Mouse (Mus musculus) ES-Bruce4 (cell line): ENCODE data around the gene Lect2. TPM values are rescaled to one million over a fixed set of nuclear protein-coding genes. Genes with fewer than 3 reads are reported as not detected.

Experiments used
- H3K27ac ChIP-seq: 2 replicates; pipeline ENCODE4 v1.5.1; 2012; ENCODE audit warnings: low read length, inconsistent platforms; ENCODE audit not compliant: insufficient read depth
- H3K27me3 ChIP-seq: 2 replicates; pipeline ENCODE4 v1.6.1; 2012; ENCODE audit warnings: mild to moderate bottlenecking, low read length, inconsistent platforms; ENCODE audit not compliant: control insufficient read depth, poor library complexity, insufficient read depth, severe bottlenecking
- H3K36me3 ChIP-seq: 2 replicates; pipeline ENCODE4 v1.6.1; 2012; ENCODE audit warnings: inconsistent platforms, mild to moderate bottlenecking, low read length, moderate library complexity; ENCODE audit not compliant: control insufficient read depth, poor library complexity, insufficient read depth, severe bottlenecking
- H3K4me1 ChIP-seq: one replicate; pipeline ENCODE4 v1.8.1; 2011; ENCODE audit warnings: low read length; ENCODE audit not compliant: control insufficient read depth, insufficient read depth
- H3K4me3 ChIP-seq: 2 replicates; pipeline ENCODE4 v1.5.1; 2011; ENCODE audit warnings: low read depth, mild to moderate bottlenecking, low read length
- H3K9ac ChIP-seq: 2 replicates; pipeline ENCODE4 v1.6.1; 2012; ENCODE audit warnings: low read depth, mild to moderate bottlenecking, inconsistent platforms; ENCODE audit not compliant: poor library complexity, severe bottlenecking
- H3K9me3 ChIP-seq: replicated peaks from 2 replicates; pipeline ENCODE4 v1.6.1; 2012; ENCODE audit warnings: mild to moderate bottlenecking, low read length, inconsistent platforms; ENCODE audit not compliant: control insufficient read depth, poor library complexity, insufficient read depth, severe bottlenecking
- CTCF ChIP-seq: IDR thresholded peaks from one replicate; pipeline ENCODE4 v1.8.1; 2011; ENCODE audit warnings: low read depth, low read length
- EP300 ChIP-seq: IDR thresholded peaks from 2 replicates; pipeline ENCODE4 v1.6.1; 2011; ENCODE audit warnings: low read depth, low read length; ENCODE audit not compliant: insufficient read depth
- POLR2A ChIP-seq: IDR thresholded peaks from one replicate; pipeline ENCODE4 v1.8.1; 2011; ENCODE audit warnings: low read length; ENCODE audit not compliant: insufficient read depth
- polyA plus RNA-seq: library from polyadenylated mRNA; stranded (reverse); fragments of >200 nt; gene quantifications from 2 replicates; pipeline ENCODE4 v1.2.4, GENCODE M21; 2011; ENCODE audit warnings: low read depth; ENCODE audit not compliant: missing spikeins, insufficient read depth, insufficient read length

The Lect2 gene
- polyA plus RNA-seq, 1 experiment, result not detected

DNA sequence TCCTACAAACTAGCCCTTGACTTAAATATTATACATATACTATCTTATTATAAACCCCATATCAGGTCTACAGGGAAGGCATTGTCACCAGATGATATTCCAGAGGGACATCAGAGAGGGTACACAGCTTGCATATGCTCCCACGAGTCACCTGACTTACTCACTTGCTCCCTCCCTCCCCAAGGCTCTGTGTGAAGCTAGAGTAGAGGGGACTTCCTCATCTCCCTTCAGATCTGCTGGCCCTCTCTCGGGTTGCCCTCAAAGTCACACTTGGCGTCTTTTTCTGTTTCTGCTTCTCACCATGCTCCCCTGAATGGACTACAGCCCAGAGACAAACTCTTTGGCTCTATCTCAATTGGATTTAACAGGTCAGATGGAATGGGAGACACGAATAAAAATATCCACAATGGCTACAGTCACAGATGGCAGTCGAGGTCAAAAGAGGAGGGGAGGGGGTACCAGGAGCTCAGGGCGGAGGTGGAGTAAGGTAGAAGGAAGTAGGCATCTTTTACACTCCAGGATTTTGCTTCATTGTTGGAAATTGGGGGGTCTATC, 46.4 kb downstream of the Lect2 start:
- Histone ChIP-seq H3K27me3 (no peaks in the 10 kb centered on the region), H3K4me1 (no peaks in the 10 kb centered on the region), H3K9ac (no peak overlapping the region), H3K27ac (no peak overlapping the region), H3K4me3 (no peak overlapping the region), H3K36me3 (no peaks in the 10 kb centered on the region), H3K9me3 (no peaks in the 10 kb centered on the region)
- TF ChIP-seq POLR2A, result no peak
- no peak for TF ChIP-seq CTCF
- TF ChIP-seq EP300, result no peak

DNA sequence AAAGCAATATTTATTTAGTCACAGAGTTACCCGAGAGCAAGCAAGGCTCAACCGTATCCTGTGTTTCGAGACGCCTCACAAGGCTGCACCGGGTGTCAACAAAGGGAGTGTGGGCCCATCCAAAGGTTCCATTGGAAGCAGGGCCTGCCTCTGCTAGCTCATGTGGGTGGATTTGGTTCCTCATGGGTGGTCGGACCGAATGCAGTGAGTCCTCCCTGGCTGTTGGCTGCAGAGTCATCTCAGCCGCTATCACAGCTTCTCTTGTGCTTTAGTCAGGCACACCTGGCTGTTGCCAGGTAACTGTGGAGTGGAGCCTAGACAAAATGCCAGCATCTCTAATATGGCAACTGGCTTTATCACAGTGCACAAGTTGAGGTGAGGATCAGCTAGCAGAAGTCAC, 47.7 kb downstream of the Lect2 start:
- Histone ChIP-seq H3K27me3 (no peaks in the 10 kb centered on the region), H3K9ac (no peak overlapping the region), H3K27ac (no peak overlapping the region), H3K4me1 (no peaks in the 10 kb centered on the region), H3K36me3 (no peaks in the 10 kb centered on the region), H3K4me3 (no peak overlapping the region), H3K9me3 (no peaks in the 10 kb centered on the region)
- TF ChIP-seq CTCF, result no peak
- no peak for TF ChIP-seq POLR2A
- no peak for TF ChIP-seq EP300

DNA sequence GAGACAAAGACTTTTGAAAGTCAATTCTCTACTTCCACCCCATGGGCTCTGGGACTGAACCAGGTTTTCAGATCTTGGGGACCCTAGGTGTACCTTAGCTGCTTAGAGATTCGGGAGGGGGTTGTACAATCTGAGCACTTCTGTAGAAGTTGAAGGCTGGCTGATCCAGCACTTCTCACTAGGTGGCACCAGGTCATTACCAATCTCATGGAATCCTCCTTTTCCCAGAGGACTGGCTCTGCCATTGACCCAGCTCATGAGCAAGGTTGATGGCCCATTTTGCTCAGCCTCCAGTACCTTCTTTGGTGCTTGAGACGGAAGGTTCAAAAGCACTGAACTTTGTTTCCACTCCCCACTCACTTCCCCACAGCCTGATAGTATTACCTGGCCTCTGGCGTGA, 48.2 kb downstream of the Lect2 start:
- Histone ChIP-seq H3K27me3 (no peaks in the 10 kb centered on the region), H3K4me3 (no peak overlapping the region), H3K9me3 (no peaks in the 10 kb centered on the region), H3K4me1 (no peaks in the 10 kb centered on the region), H3K27ac (no peak overlapping the region), H3K36me3 (no peaks in the 10 kb centered on the region), H3K9ac (no peak overlapping the region)
- TF ChIP-seq CTCF (peak; percentile 16), EP300 (no peak)

DNA sequence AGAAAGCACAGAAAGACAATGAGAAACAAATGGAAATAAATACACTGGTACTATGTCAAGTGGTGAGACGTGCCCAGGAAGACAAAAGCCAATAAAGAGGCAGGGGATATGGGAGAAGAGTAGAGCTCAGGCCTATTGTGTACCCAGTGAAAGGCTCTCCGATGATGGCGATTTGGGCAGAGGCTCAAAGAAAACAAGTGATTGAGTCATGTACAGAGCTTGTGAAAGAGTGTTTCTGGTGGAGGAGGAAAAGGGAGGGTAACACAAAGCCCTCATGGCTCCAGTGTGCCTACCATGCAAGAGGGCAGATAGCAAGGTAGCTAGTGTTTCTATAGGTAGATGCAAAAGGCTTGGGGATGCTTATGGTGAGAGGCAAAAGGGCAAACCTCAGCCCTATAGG, 53.9 kb downstream of the Lect2 start:
- Histone ChIP-seq H3K27me3 (no peaks in the 10 kb centered on the region), H3K4me3 (no peak overlapping the region), H3K27ac (no peak overlapping the region), H3K9me3 (no peaks in the 10 kb centered on the region), H3K4me1 (no peaks in the 10 kb centered on the region), H3K36me3 (no peaks in the 10 kb centered on the region), H3K9ac (no peak overlapping the region)
- TF ChIP-seq CTCF (no peak), EP300 (no peak), POLR2A (no peak)

Other genes with a start within 250 kb of the Lect2 start
- gene Gm3045, start 121.9 kb downstream of the Lect2 start, polyA plus RNA-seq, result not detected in 2 replicates
- 0.20 and 0.42 TPM in 2 replicates for gene Slc25a48, start 110.1 kb downstream of the Lect2 start, polyA plus RNA-seq
- gene Il9, start 66.3 kb downstream of the Lect2 start, polyA plus RNA-seq, result not detected in 2 replicates
- gene Fbxl21, start 26.0 kb downstream of the Lect2 start, polyA plus RNA-seq, result 2.3 and 2.7 TPM in 2 replicates
- 1.0 and 1.9 TPM in 2 replicates for gene Tgfbi, start 61.0 kb upstream of the Lect2 start, polyA plus RNA-seq
- gene Smad5, start 154.5 kb upstream of the Lect2 start, polyA plus RNA-seq, result 27.1 and 34.2 TPM in 2 replicates
- gene Gm45623, start 205.3 kb upstream of the Lect2 start, polyA plus RNA-seq, result not detected in 2 replicates